Mouse (Mus musculus) kidney, adult 2 months (tissue): ENCODE data around the gene Sgo2a. TPM values are rescaled to one million over a fixed set of nuclear protein-coding genes. Genes with fewer than 3 reads are reported as not detected.

Experiments
- DNase-seq: peaks from one replicate; pipeline ENCODE4 v3.0.0; 2021
- H3K27ac ChIP-seq: fragments of 200-500 bp; 2 replicates; pipeline ENCODE4 v1.5.1; 2012; ENCODE audit warnings: low read depth, low read length, control low read depth, inconsistent platforms; ENCODE audit not compliant: insufficient read depth
- H3K27me3 ChIP-seq: fragments of 200-500 bp; replicated peaks from 2 replicates; pipeline ENCODE4 v1.6.1; 2012; ENCODE audit warnings: mild to moderate bottlenecking, moderate library complexity, low read length, inconsistent platforms; ENCODE audit not compliant: control insufficient read depth, insufficient read depth
- H3K36me3 ChIP-seq: fragments of 200-500 bp; 2 replicates; pipeline ENCODE4 v1.6.1; 2012; ENCODE audit warnings: mild to moderate bottlenecking, moderate library complexity, low read length, inconsistent platforms; ENCODE audit not compliant: control insufficient read depth, insufficient read depth
- H3K4me1 ChIP-seq: fragments of 200-500 bp; 2 replicates; pipeline ENCODE4 v1.6.1; 2011; ENCODE audit warnings: low read length; ENCODE audit not compliant: control insufficient read depth, insufficient read depth
- H3K4me3 ChIP-seq: fragments of 200-500 bp; 2 replicates; pipeline ENCODE4 v1.5.1; 2011; ENCODE audit warnings: mild to moderate bottlenecking, low read depth, low read length, control low read depth; ENCODE audit not compliant: insufficient read depth
- CTCF ChIP-seq: fragments of 200-500 bp; conservative IDR thresholded peaks from 2 replicates; pipeline ENCODE4 v1.5.1; 2011; ENCODE audit warnings: low read depth, mild to moderate bottlenecking, control low read depth, low read length, moderate library complexity, mixed read lengths; ENCODE audit not compliant: insufficient read depth, insufficient read length
- POLR2A ChIP-seq: fragments of 200-500 bp; IDR thresholded peaks from one replicate; pipeline ENCODE4 v1.6.1; 2011; ENCODE audit warnings: low read depth, low read length, control low read depth
- WGBS: fragments of 180-500 bp; shearing (Covaris S2); methylation state at CpG from one replicate; pipeline ENCODE4 v1.1.7; 2018; 5-methylcytosine and 5-hydroxymethylcytosine counted together
- polyA plus RNA-seq: library from polyadenylated mRNA; depleted of rRNA; stranded (reverse); fragments of >200 nt; gene quantifications from 2 replicates; pipeline ENCODE4 v1.2.3, GENCODE M21; 2012; rRNA removed

Sgo2a gene
- 0.03 and 0.05 TPM in 2 replicates for polyA plus RNA-seq

DNA sequence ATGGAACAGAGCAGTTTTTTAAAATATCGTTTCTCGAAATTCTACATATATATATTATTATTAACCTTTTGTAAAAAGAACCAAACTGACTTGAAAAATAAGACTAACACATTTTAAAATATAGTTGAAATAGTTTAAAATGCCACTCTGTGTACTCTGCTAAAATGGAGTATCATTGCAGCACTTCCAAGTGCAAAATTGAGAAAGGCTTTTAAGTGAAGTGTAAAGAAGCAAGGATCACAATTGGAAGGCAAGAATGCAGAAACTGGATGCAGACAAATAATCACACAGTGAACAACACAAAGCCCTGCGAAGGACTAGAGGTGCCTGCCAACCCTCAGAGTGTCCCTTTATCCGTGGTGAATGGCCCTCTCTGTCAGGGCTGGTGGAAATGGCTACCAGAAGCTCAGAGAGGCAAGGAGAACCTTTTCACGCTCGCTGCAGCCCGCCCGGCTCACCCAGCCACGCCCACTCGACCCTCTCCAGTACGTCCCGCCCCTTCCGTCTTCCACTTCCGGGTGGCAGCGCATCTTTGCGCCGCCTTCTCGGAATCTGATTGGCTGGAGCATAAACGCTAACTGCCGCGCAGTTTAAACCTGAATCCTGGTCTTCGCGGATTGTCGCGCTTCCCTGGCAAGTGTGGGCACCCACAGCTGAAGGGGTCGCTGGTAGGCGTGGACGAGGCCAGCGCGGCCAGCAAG is at the start of gene Sgo2a:
Gene Sgo2a, plus strand, starts transcription at position 540 of the 701 bp plus-strand sequence.
- WGBS: 7% methylated on average over 30 of the region's 30 CpGs
- Histone ChIP-seq H3K27ac (peak within 1 kb of the TSS; percentile 12; the same call in 1 of the 2 replicates), H3K4me1 (no peaks in the 10 kb centered on the region), H3K36me3 (no peaks in the 10 kb centered on the region), H3K4me3 (peak within 1 kb of the TSS; percentile 80), H3K27me3 (no peaks in the 10 kb centered on the region)
- TF ChIP-seq POLR2A (peak; percentile 34), CTCF (no peak)
- DNase-seq: peak; percentile 94

DNA sequence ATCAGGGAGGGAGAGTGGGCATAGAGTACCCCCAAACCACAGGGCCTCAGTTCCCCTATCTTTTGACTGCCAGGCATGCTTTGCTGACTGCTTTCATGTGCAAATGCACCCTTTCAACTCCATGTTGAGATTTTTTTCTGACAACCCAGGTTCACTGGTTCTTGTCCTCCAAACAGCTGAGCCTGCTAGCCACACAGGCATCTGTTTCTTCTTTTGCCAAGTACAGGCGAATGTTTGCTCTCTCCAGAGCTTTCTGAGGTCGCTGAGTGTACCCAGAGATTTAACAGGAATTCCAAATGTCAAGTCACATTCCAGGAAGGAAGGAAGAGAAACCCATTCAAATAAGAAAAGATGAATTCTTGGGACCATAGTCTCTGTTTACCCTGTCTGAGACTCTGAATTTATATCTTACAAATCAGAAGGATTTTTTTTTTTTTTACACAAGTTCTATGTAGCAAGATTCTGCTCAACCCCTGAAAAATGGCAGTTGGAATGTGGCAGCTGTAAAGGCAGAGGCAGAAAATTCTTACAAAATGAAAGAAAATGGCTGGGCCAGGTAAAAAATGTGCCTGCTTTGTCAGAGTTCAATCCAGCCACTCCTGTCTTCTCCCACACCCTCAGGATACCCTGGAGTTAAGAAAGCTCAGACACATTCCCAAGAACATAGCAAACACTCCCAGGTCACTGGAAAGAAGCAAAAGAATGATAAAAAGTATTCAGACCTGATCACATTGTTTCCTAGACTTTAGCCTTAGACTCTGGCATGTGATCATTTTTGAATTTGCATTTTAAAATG is 48.0 kb upstream of the Sgo2a start:
- Histone ChIP-seq H3K27me3 (no peaks in the 10 kb centered on the region), H3K4me1 (no peaks in the 10 kb centered on the region), H3K27ac (no peak overlapping the region), H3K36me3 (no peaks in the 10 kb centered on the region), H3K4me3 (no peak overlapping the region)
- WGBS: 55% methylated on average over 2 of the region's 2 CpGs
- DNase-seq: no peak
- no peak for TF ChIP-seq CTCF
- TF ChIP-seq POLR2A: no peak

DNA sequence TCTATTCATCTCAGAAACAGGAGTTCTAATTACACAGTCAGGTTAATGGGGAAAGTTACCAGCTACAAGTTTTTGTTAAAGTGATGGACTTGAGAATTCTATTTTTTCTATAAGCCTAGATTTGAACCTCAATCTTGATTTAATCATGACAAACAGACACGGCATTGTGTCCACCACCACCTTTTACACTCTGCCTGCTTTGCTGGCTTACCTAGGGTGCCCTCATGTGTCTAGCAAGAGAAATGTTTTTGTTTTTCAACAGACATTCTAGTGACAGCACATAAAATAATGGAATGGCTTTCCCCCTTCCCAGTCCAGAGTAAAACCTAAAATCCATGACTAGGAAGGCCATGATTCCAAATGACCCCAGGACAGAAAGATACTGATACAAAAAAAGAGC is 46.6 kb upstream of the Sgo2a start:
- DNase-seq: peak; percentile 4
- no peak overlapping the region for H3K4me3 ChIP-seq
- H3K4me1 ChIP-seq: no peaks in the 10 kb centered on the region
- H3K27ac ChIP-seq: no peak overlapping the region
- no peaks in the 10 kb centered on the region for H3K36me3 ChIP-seq
- TF ChIP-seq CTCF: peak; percentile 56
- no peak for TF ChIP-seq POLR2A
- 14% methylated on average over 1 of the region's 1 CpGs for WGBS
- H3K27me3 ChIP-seq: no peaks in the 10 kb centered on the region

DNA sequence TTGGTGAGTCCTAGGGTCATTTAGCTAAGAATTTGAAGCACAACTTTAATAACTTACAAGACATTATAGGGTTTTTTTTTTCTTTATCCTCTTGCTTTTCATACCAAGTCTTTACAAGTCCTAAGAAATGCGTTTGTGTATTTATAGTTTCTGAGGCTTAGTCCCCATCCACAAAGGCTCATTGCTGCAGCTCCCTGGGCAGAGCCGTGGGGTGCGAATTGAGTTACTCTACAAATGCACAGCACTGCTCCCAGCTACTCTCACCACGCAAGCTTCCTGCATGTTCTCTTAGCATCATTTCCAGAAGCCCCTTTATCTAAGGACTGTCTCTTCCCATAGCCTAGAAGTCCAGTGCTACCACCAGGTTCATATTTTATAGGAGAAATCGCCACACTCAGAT is 46.1 kb upstream of the Sgo2a start:
- WGBS: 70% methylated on average over 5 of the region's 5 CpGs
- no peak overlapping the region for H3K4me3 ChIP-seq
- no peak for DNase-seq
- no peak overlapping the region for H3K27ac ChIP-seq
- no peaks in the 10 kb centered on the region for H3K36me3 ChIP-seq
- no peaks in the 10 kb centered on the region for H3K4me1 ChIP-seq
- TF ChIP-seq CTCF (no peak), POLR2A (no peak)
- H3K27me3 ChIP-seq: no peaks in the 10 kb centered on the region

- H3K27me3 ChIP-seq: no peaks in the 10 kb centered on the region
- DNase-seq: no peak
- no peaks in the 10 kb centered on the region for H3K4me1 ChIP-seq
- H3K4me3 ChIP-seq: no peak overlapping the region
- WGBS: 95% methylated on average over 4 of the region's 4 CpGs
- TF ChIP-seq CTCF (no peak), POLR2A (no peak)
- no peak overlapping the region for H3K27ac ChIP-seq
- no peaks in the 10 kb centered on the region for H3K36me3 ChIP-seq
These were observed 43.3 kb upstream of the Sgo2a start for GRCm38 (mm10) chr1:57952509-57952908.

- Histone ChIP-seq H3K4me3 (no peak overlapping the region), H3K27me3 (no peaks in the 10 kb centered on the region), H3K27ac (no peak overlapping the region), H3K36me3 (no peaks in the 10 kb centered on the region), H3K4me1 (no peaks in the 10 kb centered on the region)
- 88% methylated on average over 16 of the region's 16 CpGs for WGBS
- DNase-seq: no peak
- TF ChIP-seq CTCF (no peak), POLR2A (no peak)
These were observed 42.0 kb upstream of the Sgo2a start for GRCm38 (mm10) chr1:57953586-57954375.

- H3K27ac ChIP-seq: no peak overlapping the region
- no peak for TF ChIP-seq CTCF
- no peak for TF ChIP-seq POLR2A
These were observed 41.4 kb upstream of the Sgo2a start for GRCm38 (mm10) chr1:57954376-57954765.

More at GRCm38 (mm10) chr1:57954376-57954765, 41.4 kb upstream of the Sgo2a start:
- Histone ChIP-seq H3K4me3 (no peak overlapping the region), H3K27me3 (no peaks in the 10 kb centered on the region), H3K4me1 (no peaks in the 10 kb centered on the region), H3K36me3 (no peaks in the 10 kb centered on the region)
- 85% methylated on average over 5 of the region's 5 CpGs for WGBS
- DNase-seq: no peak
